Mouse (Mus musculus) ovary, postnatal 36 days (tissue): ENCODE measurements around the gene Gm5065.

ENCODE experiments used
- DNase-seq: peaks from one replicate; pipeline ENCODE4 v3.0.0; 2022; ENCODE audit warnings: low spot score, mixed read lengths

The Gm5065 gene

GRCm38 (mm10) chr7:5350237-5350636 lies at the start of gene Gm5065:
Gm5065 (plus strand) TSS chr7:5350537.
- no peak for DNase-seq

- no peak for DNase-seq
Observed at GRCm38 (mm10) chr7:5327511-5327910, 22.8 kb upstream of the Gm5065 start.

DNA sequence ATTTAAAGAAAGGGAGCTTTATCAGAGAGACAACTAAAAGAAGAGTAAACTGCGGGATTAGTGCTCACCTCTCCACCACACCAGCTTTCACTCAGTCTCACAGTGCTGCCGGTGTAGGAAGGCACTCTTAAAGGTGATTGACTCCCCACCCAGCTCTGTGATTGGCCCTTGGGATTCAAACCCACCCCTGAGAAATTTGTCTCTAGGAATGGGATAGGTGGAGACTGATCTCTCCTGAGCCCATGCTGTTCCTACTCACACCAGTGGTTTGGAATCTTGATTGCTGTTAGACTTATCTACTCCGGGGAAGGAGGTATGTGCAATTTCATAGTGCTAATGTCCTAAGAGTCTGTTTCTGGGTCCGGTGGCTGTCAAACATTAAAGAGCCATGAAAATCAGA lies 598 bp downstream of the Gm5065 start, which contains the start of gene Nlrp2:
Gene Nlrp2 (minus strand): TSS at position 101 of the 400 bp plus-strand sequence.
- no peak for DNase-seq

DNA sequence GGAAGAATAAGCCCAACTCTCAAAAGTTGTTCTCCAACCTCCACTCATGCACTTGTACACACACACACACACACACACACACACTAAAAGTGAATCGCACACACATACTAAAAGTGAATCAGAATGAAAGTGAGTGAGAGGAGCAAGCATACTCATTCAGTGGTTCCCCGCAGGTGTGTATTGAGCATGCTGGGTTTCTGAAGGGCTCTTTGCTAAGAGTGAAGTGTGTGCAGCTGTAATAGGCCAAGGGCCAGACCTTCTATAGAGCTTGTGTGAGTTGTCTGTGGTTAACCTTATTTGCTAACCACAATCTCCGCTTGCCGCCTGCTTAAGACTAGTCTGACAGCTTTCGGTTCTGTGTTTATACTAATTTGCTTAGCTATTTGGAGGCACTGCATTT lies 13.3 kb downstream of the Gm5065 start:
- DNase-seq, result no peak

- no peak for DNase-seq
Observed at GRCm38 (mm10) chr7:5366724-5367123, 16.4 kb downstream of the Gm5065 start.

GRCm38 (mm10) chr7:5406201-5406600 lies 55.9 kb downstream of the Gm5065 start:
- DNase-seq, result no peak
